27 mouse cellular contexts compared by ENCODE assay signal in the genomic region with DNA sequence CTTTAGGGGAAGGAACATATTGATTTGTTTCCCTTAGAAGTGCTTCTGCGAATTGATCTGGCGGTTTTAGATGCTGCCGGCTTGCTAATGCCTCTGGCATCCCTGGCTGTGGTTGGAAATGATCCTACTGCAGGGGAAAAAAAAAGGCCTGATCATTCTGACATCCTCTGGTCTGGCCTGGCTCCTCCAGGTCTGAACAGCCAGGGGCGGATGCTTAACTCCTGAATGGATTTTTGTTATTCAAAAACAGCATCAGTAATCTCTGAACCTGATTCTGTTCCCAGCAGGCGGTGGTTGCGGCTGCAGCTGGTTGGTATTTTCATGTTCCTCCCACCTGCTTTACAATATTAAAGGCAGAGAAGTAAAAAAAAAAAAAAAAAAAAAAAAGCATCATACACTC. TPM values are rescaled to one million over a fixed set of nuclear protein-coding genes. Genes with fewer than 3 reads are reported as not detected.
DNase-seq lines count a peak whose midpoint lies in the region; ATAC-seq and TF ChIP-seq lines count a peak whose summit lies in the region.
"Had no signal": no experiment of that assay in that cellular context is flagged by ENCODE, and none has a peak within 500 bp of the region (broad histone marks: within the 10 kb centered on the region; RNA-seq: fewer than 3 reads in every experiment).

No protein-coding gene starts in this region.

- H3K9ac ChIP-seq in midbrain, embryonic 14.5 days (replicated peaks; ENCODE audit: low read length) = no peak overlapping the region
- no peak overlapping the region for H3K9ac ChIP-seq in midbrain, embryonic 11.5 days (ENCODE audit: low read length)
- H3K9ac ChIP-seq in ES-E14 (ENCODE audit: insufficient read depth, low read depth, low read length, poor library complexity, severe bottlenecking) = no peak overlapping the region
- H3K9ac ChIP-seq in hindbrain, embryonic 14.5 days = no peak overlapping the region
- H3K9ac ChIP-seq in neural tube, embryonic 15.5 days (replicated peaks) = no peak overlapping the region
- H3K9ac ChIP-seq: embryonic facial prominence, embryonic 13.5 days; embryonic facial prominence, embryonic 15.5 days; forebrain, embryonic 12.5 days had no signal

- H3K9me3 ChIP-seq in midbrain, embryonic 14.5 days (ENCODE audit: control insufficient read depth, low read length) = no peaks in the 10 kb centered on the region; the same call in 1 of the 2 replicates
- H3K9me3 ChIP-seq in midbrain, embryonic 11.5 days (ENCODE audit: control insufficient read depth, low read length) = no peaks in the 10 kb centered on the region
- H3K9me3 ChIP-seq in ES-E14 (ENCODE audit: control insufficient read depth, insufficient read depth, low read depth, low read length) = no peaks in the 10 kb centered on the region
- 0 out of 2 replicates have a peak, but pooled peaks cover 6% of the 10 kb centered on the region for H3K9me3 ChIP-seq in hindbrain, embryonic 14.5 days (ENCODE audit: control insufficient read depth, low read length)
- 0 out of 2 replicates have a peak, but pooled peaks cover 3% of the 10 kb centered on the region for H3K9me3 ChIP-seq in neural tube, embryonic 15.5 days (replicated peaks)
- H3K9me3 ChIP-seq: forebrain, embryonic 10.5 days; forebrain, embryonic 12.5 days had no signal

- no peak overlapping the region for H3K4me2 ChIP-seq in midbrain, embryonic 14.5 days (ENCODE audit: low read length)
- H3K4me2 ChIP-seq in midbrain, embryonic 11.5 days = no peak overlapping the region
- no peak overlapping the region for H3K4me2 ChIP-seq in hindbrain, embryonic 14.5 days (replicated peaks)
- H3K4me2 ChIP-seq in neural tube, embryonic 15.5 days = no peak overlapping the region
- H3K4me2 ChIP-seq: embryonic facial prominence, embryonic 13.5 days; embryonic facial prominence, embryonic 15.5 days; forebrain, embryonic 12.5 days had no signal

- no peak overlapping the region for H3K27ac ChIP-seq in midbrain, embryonic 14.5 days (replicated peaks; ENCODE audit: low read depth, low read length)
- H3K27ac ChIP-seq in midbrain, embryonic 11.5 days (ENCODE audit: low read depth, low read length) = no peak overlapping the region
- H3K27ac ChIP-seq in ES-E14 (ENCODE audit: insufficient read depth, low read depth, low read length, poor library complexity, severe bottlenecking) = no peak overlapping the region
- no peak overlapping the region for H3K27ac ChIP-seq in hindbrain, embryonic 14.5 days
- H3K27ac ChIP-seq in neural tube, embryonic 15.5 days (replicated peaks) = no peak overlapping the region
- H3K27ac ChIP-seq: embryonic facial prominence, embryonic 13.5 days; embryonic facial prominence, embryonic 15.5 days; forebrain, embryonic 10.5 days; forebrain, embryonic 12.5 days had no signal

- H3K4me1 ChIP-seq in midbrain, embryonic 14.5 days (ENCODE audit: control insufficient read depth, insufficient read depth, low read length) = no peaks in the 10 kb centered on the region
- no peaks in the 10 kb centered on the region for H3K4me1 ChIP-seq in midbrain, embryonic 11.5 days (ENCODE audit: control insufficient read depth, insufficient read depth, low read length)
- H3K4me1 ChIP-seq in ES-E14 (ENCODE audit: control insufficient read depth in 2 of 2, insufficient read depth in 2 of 2, low read length in 2 of 2, poor library complexity in 1 of 2) = peaks cover 0 to 7% of the 10 kb centered on the region in 2 experiments; a peak in 2 of 4 replicates
- H3K4me1 ChIP-seq in hindbrain, embryonic 14.5 days (replicated peaks; ENCODE audit: control insufficient read depth, insufficient read depth, low read length) = 0 out of 2 replicates have a peak, but pooled peaks cover 4% of the 10 kb centered on the region
- no peaks in the 10 kb centered on the region for H3K4me1 ChIP-seq in neural tube, embryonic 15.5 days
- H3K4me1 ChIP-seq: embryonic facial prominence, embryonic 13.5 days; embryonic facial prominence, embryonic 15.5 days had no signal

- H3K27me3 ChIP-seq in midbrain, embryonic 14.5 days (ENCODE audit: control insufficient read depth, insufficient read depth, low read length) = no peaks in the 10 kb centered on the region
- no peaks in the 10 kb centered on the region for H3K27me3 ChIP-seq in midbrain, embryonic 11.5 days (ENCODE audit: control insufficient read depth, insufficient read depth, low read length)
- H3K27me3 ChIP-seq in hindbrain, embryonic 14.5 days (ENCODE audit: control insufficient read depth, insufficient read depth, low read length) = 0 out of 2 replicates have a peak, but pooled peaks cover 2% of the 10 kb centered on the region
- H3K27me3 ChIP-seq in neural tube, embryonic 15.5 days (replicated peaks) = peaks cover 17% of the 10 kb centered on the region
- H3K27me3 ChIP-seq: CH12.LX had no signal

- no peak overlapping the region for H3K4me3 ChIP-seq in midbrain, embryonic 14.5 days (replicated peaks; ENCODE audit: low read depth, low read length)
- H3K4me3 ChIP-seq in midbrain, embryonic 11.5 days (ENCODE audit: low read depth, low read length) = no peak overlapping the region
- H3K4me3 ChIP-seq in ES-E14 (ENCODE audit: insufficient read depth in 1 of 2, low read depth in 1 of 2, low read length in 2 of 2, poor library complexity in 1 of 2, severe bottlenecking in 1 of 2) = no peak overlapping the region
- H3K4me3 ChIP-seq in hindbrain, embryonic 14.5 days (replicated peaks; ENCODE audit: low read length) = no peak overlapping the region
- H3K4me3 ChIP-seq in neural tube, embryonic 15.5 days (replicated peaks) = no peak overlapping the region
- H3K4me3 ChIP-seq: embryonic facial prominence, embryonic 13.5 days; embryonic facial prominence, embryonic 15.5 days; erythroblast, embryonic 14.5 days; forebrain, embryonic 10.5 days; forebrain, embryonic 12.5 days had no signal

- 29% methylated on average over 6 of the region's 6 CpGs for WGBS in midbrain, embryonic 14.5 days
- 26% methylated on average over 6 of the region's 6 CpGs for WGBS in midbrain, embryonic 11.5 days
- WGBS in hindbrain, embryonic 14.5 days = 38% methylated on average over 6 of the region's 6 CpGs
- 47% methylated on average over 6 of the region's 6 CpGs for WGBS in neural tube, embryonic 15.5 days

- ATAC-seq in midbrain, embryonic 14.5 days (ENCODE audit: low FRiP score, low TSS enrichment) = no peak
- ATAC-seq in midbrain, embryonic 11.5 days (ENCODE audit: low FRiP score) = no peak
- ATAC-seq in hindbrain, embryonic 14.5 days (ENCODE audit: low FRiP score) = no peak
- no peak for ATAC-seq in neural tube, embryonic 15.5 days (ENCODE audit: low FRiP score)
- ATAC-seq: CD4-positive, CD25-positive, alpha-beta regulatory T cell, adult 4 months; forebrain, embryonic 14.5 days; forebrain, embryonic 16.5 days had no signal

- peak; percentile 21 for DNase-seq in midbrain, embryonic 14.5 days
- no peak for DNase-seq in midbrain, embryonic 11.5 days (ENCODE audit: low spot score, missing footprints)
- DNase-seq in ES-E14 (ENCODE audit: low read depth, low spot score) = no peak
- DNase-seq in ZHBTc4 (ENCODE audit: low read depth, low spot score) = peak; percentile 67
- no peak for DNase-seq in hindbrain, embryonic 14.5 days (ENCODE audit: low spot score)
- DNase-seq in kidney, adult 18-20 months = no peak
- DNase-seq: adrenal gland, postnatal 10 days; adrenal gland, postnatal 25 days; B cell, adult 2 months; cerebellum, adult 11-12 months; cerebellum, adult 2 months; cerebellum, adult 9-10 months; cerebellum, postnatal 10 days; cerebellum, postnatal 25 days had no signal

- H3K36me3 ChIP-seq in midbrain, embryonic 14.5 days (ENCODE audit: control insufficient read depth, insufficient read depth, low read length) = no peaks in the 10 kb centered on the region
- H3K36me3 ChIP-seq in midbrain, embryonic 11.5 days (ENCODE audit: control insufficient read depth, insufficient read depth, low read length) = no peaks in the 10 kb centered on the region
- H3K36me3 ChIP-seq in ES-E14 (ENCODE audit: control insufficient read depth, insufficient read depth, low read length, poor library complexity, severe bottlenecking) = no peaks in the 10 kb centered on the region
- no peaks in the 10 kb centered on the region for H3K36me3 ChIP-seq in hindbrain, embryonic 14.5 days (replicated peaks; ENCODE audit: control insufficient read depth, insufficient read depth)
- no peaks in the 10 kb centered on the region for H3K36me3 ChIP-seq in neural tube, embryonic 15.5 days
- H3K36me3 ChIP-seq: embryonic facial prominence, embryonic 13.5 days; embryonic facial prominence, embryonic 15.5 days; forebrain, embryonic 10.5 days; forebrain, embryonic 12.5 days had no signal

- in situ Hi-C loops in ES-E14 (cut with MboI; ENCODE audit: low sequenced_read_pairs in 2 of 2, unreplicated experiment in 2 of 2) = no loop called here

TF ChIP-seq in ES-E14, 5 proteins besides CTCF, POLR2A, EP300 and RAD21:
- TF ChIP-seq ZNF384 (IDR thresholded peaks at IDR 0.05; ENCODE audit: low read depth, low read length) = peak; percentile 83
- TF ChIP-seq MAFK (IDR thresholded peaks at IDR 0.05; ENCODE audit: insufficient read depth, low read depth, low read length) = no peak

RNA-seq across cellular contexts. Expression of a gene that starts 16.0 kb away (rescaled TPM):
- 2.2 and 3.3 TPM in 2 replicates for polyA plus RNA-seq in midbrain, embryonic 14.5 days (2014; fragmentation: Nextera tagmentation; extraction: Ambion mirVana)
- polyA plus RNA-seq in midbrain, embryonic 11.5 days (2014; fragmentation: Nextera tagmentation; extraction: Ambion mirVana) = 2.5 and 2.8 TPM in 2 replicates
- 0.09 TPM in 1 of 2 replicates, not detected in the other for total RNA-seq in ES-E14 (2012; rRNA removed)
- 24.3 and 27.3 TPM in 2 replicates for polyA plus RNA-seq in hindbrain, embryonic 14.5 days (2014; fragmentation: Nextera tagmentation; extraction: Ambion mirVana)
- polyA plus RNA-seq in neural tube, embryonic 15.5 days (2015; fragmentation: Nextera tagmentation; extraction: Ambion mirVana) = 2.6 and 3.6 TPM in 2 replicates
- total RNA-seq: CH12.LX, MEL had no signal
- polyA plus RNA-seq: cortical plate, adult 2 months; erythroblast, embryonic 14.5 days; forebrain, embryonic 12.5 days; forebrain, embryonic 14.5 days; forebrain, embryonic 16.5 days; frontal cortex, adult 2 months had no signal

Comparison
In these comparisons a context has a peak if more than half of its experiments do, and no peak if none do; other contexts are left out.
1. DNase-seq: peak in midbrain, embryonic 14.5 days (single experiment) and ZHBTc4 (single experiment); none in midbrain, embryonic 11.5 days (single experiment), ES-E14 (single experiment), hindbrain, embryonic 14.5 days (single experiment) and kidney, adult 18-20 months (single experiment).